Comparison of ENCODE assay signal across 8 mouse cellular contexts in the genomic region with DNA sequence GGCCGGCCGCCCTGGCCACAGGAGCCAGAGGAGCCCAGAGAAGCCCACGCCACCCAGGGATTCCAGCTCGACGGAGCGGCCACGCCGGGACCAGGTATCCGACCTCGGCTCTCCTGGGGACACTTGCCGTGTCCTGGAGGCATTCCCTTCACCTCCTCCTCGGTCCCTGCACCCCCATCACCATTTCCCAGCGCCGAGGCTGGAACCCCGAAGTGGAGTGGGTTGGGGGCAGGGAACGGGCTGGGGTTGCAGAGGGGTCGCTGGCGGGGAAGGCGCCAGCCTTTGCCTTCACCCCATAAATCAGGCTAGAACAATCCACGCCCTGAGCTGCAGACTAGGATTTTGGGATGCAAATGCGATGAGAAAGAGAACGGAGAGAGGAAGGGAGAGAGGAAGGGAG. TPM values are rescaled to one million over a fixed set of nuclear protein-coding genes. Genes with fewer than 3 reads are reported as not detected.
DNase-seq lines count a peak whose midpoint lies in the region; ATAC-seq lines count a peak whose summit lies in the region.

No protein-coding gene starts in this region.

- H3K36me3 ChIP-seq in lung, embryonic 16.5 days (ENCODE audit: control insufficient read depth, insufficient read depth, low read length), result no peaks in the 10 kb centered on the region
- no peaks in the 10 kb centered on the region for H3K36me3 ChIP-seq in intestine, embryonic 14.5 days (ENCODE audit: control insufficient read depth, insufficient read depth, low read length)
- H3K36me3 ChIP-seq in neural tube, embryonic 13.5 days, result peaks cover 25% of the 10 kb centered on the region

- ATAC-seq in lung, embryonic 16.5 days (ENCODE audit: low read depth), result no peak
- no peak for ATAC-seq in intestine, embryonic 14.5 days (replicated peaks; ENCODE audit: low FRiP score, low TSS enrichment, low read depth)
- peak; percentile 15; the same call in 1 of the 2 replicates for ATAC-seq in neural tube, embryonic 13.5 days (ENCODE audit: low read depth)

- H3K9ac ChIP-seq in lung, embryonic 16.5 days (ENCODE audit: low read length), result no peak overlapping the region
- no peak overlapping the region for H3K9ac ChIP-seq in intestine, embryonic 14.5 days (ENCODE audit: low read length)
- H3K9ac ChIP-seq in neural tube, embryonic 13.5 days, result peak overlapping the region; percentile 100

- peak overlapping the region; percentile 43 for H3K4me3 ChIP-seq in lung, embryonic 16.5 days (ENCODE audit: low read length)
- peak overlapping the region; percentile 31 for H3K4me3 ChIP-seq in intestine, embryonic 14.5 days (ENCODE audit: low read depth, low read length)
- peak overlapping the region; percentile 89 for H3K4me3 ChIP-seq in neural tube, embryonic 13.5 days

- H3K9me3 ChIP-seq in lung, embryonic 16.5 days (ENCODE audit: control insufficient read depth, low read length), result no peaks in the 10 kb centered on the region
- H3K9me3 ChIP-seq in intestine, embryonic 14.5 days (ENCODE audit: control insufficient read depth, low read length), result no peaks in the 10 kb centered on the region
- no peaks in the 10 kb centered on the region for H3K9me3 ChIP-seq in neural tube, embryonic 13.5 days

- H3K27me3 ChIP-seq in lung, embryonic 16.5 days (ENCODE audit: control insufficient read depth, insufficient read depth, low read depth, low read length), result peaks cover 99% of the 10 kb centered on the region
- H3K27me3 ChIP-seq in intestine, embryonic 14.5 days (replicated peaks; ENCODE audit: control insufficient read depth, insufficient read depth, low read length), result peaks cover 100% of the 10 kb centered on the region
- H3K27me3 ChIP-seq in neural tube, embryonic 13.5 days, result peaks cover 72% of the 10 kb centered on the region

- H3K4me1 ChIP-seq in lung, embryonic 16.5 days (replicated peaks; ENCODE audit: control insufficient read depth, insufficient read depth, low read length), result peaks cover 7% of the 10 kb centered on the region; the same call in 1 of the 2 replicates
- H3K4me1 ChIP-seq in intestine, embryonic 14.5 days (replicated peaks; ENCODE audit: control insufficient read depth, insufficient read depth, low read length), result peaks cover 4% of the 10 kb centered on the region; the same call in 1 of the 2 replicates
- peaks cover 67% of the 10 kb centered on the region for H3K4me1 ChIP-seq in neural tube, embryonic 13.5 days (replicated peaks)

- DNase-seq in cerebellum, adult 11-12 months, result peak; percentile 61
- no peak for DNase-seq in cerebellum, postnatal 36 days
- no peak for DNase-seq in lung, postnatal 36 days
- no peak for DNase-seq in intestine, embryonic 14.5 days (ENCODE audit: low spot score)
- DNase-seq in frontal cortex, postnatal 14 days (ENCODE audit: low spot score in 2 of 2), result no peak
- no peak for DNase-seq in spleen, postnatal 14 days (ENCODE audit: low spot score in 2 of 2)

- WGBS in lung, embryonic 16.5 days, result 2% methylated on average over 22 of the region's 22 CpGs
- WGBS in intestine, embryonic 14.5 days, result 0% methylated on average over 22 of the region's 22 CpGs
- under 1% methylated on average over 22 of the region's 22 CpGs for WGBS in neural tube, embryonic 13.5 days

- H3K4me2 ChIP-seq in lung, embryonic 16.5 days (ENCODE audit: low read depth, low read length), result peak overlapping the region; percentile 60
- H3K4me2 ChIP-seq in intestine, embryonic 14.5 days (ENCODE audit: low read length), result peak overlapping the region; percentile 54
- H3K4me2 ChIP-seq in neural tube, embryonic 13.5 days, result peak overlapping the region; percentile 89

- H3K27ac ChIP-seq in lung, embryonic 16.5 days (ENCODE audit: low read length), result no peak overlapping the region
- no peak overlapping the region for H3K27ac ChIP-seq in intestine, embryonic 14.5 days (ENCODE audit: low read depth)
- H3K27ac ChIP-seq in neural tube, embryonic 13.5 days (replicated peaks), result peak overlapping the region; percentile 99

RNA-seq across cellular contexts. Expression of gene Polg, which starts 39.2 kb away (rescaled TPM):
- 41.7 and 46.2 TPM in 2 replicates for polyA plus RNA-seq in lung, embryonic 16.5 days (2015; fragmentation: Nextera tagmentation; extraction: Ambion mirVana)
- 36.4 and 44.8 TPM in 2 replicates for polyA plus RNA-seq in intestine, embryonic 14.5 days (2014; fragmentation: Nextera tagmentation; extraction: Ambion mirVana)
- 28.2 and 28.6 TPM in 2 replicates for polyA plus RNA-seq in neural tube, embryonic 13.5 days (2015; fragmentation: Nextera tagmentation; extraction: Ambion mirVana)

Comparison
In these comparisons a context has a peak if more than half of its experiments do, and no peak if none do; other contexts are left out.
1. H3K4me3 ChIP-seq: peak in every context shown above with its lines; median percentile 89 in neural tube, embryonic 13.5 days; 43 in lung, embryonic 16.5 days; 31 in intestine, embryonic 14.5 days.